Mouse (Mus musculus) myocyte (in vitro differentiated cells): ENCODE measurements around the gene Fam172a. TPM values are rescaled to one million over a fixed set of nuclear protein-coding genes. Genes with fewer than 3 reads are reported as not detected.

Experiments used
- H3K27me3 ChIP-seq: one replicate; pipeline ENCODE4 v1.6.1; 2011; ENCODE audit not compliant: control insufficient read depth, insufficient read depth, insufficient read length
- H3K36me3 ChIP-seq: one replicate; pipeline ENCODE4 v1.6.1; 2011; ENCODE audit not compliant: control insufficient read depth, insufficient read depth
- H3K4me2 ChIP-seq: one replicate; pipeline ENCODE4 v1.6.1; 2011; ENCODE audit warnings: low read depth, control low read depth
- H3K4me3 ChIP-seq: one replicate; pipeline ENCODE4 v1.5.1; 2011; ENCODE audit warnings: mild to moderate bottlenecking, control low read depth, moderate library complexity
- H3K79me2 ChIP-seq: one replicate; pipeline ENCODE4 v1.6.1; 2011; ENCODE audit not compliant: control insufficient read depth, insufficient read depth
- H3ac ChIP-seq: one replicate; pipeline ENCODE4 v1.6.1; 2011; ENCODE audit not compliant: control insufficient read depth, insufficient read length
- CEBPB ChIP-seq: IDR thresholded peaks from 2 replicates; pipeline ENCODE4 v1.6.1; 2011; ENCODE audit warnings: mild to moderate bottlenecking, moderate library complexity; ENCODE audit not compliant: poor library complexity, insufficient read depth, severe bottlenecking
- E2F4 ChIP-seq: IDR thresholded peaks from one replicate; pipeline ENCODE4 v1.6.1; 2011; ENCODE audit warnings: mild to moderate bottlenecking, control low read depth, moderate library complexity; ENCODE audit not compliant: insufficient read depth
- MAX ChIP-seq: IDR thresholded peaks from one replicate; pipeline ENCODE4 v1.6.1; 2011; ENCODE audit warnings: low read depth, mild to moderate bottlenecking, control low read depth
- MYOD1 ChIP-seq, 3 experiments: IDR thresholded peaks; one replicate each; pipeline ENCODE4 v1.6.1; 2011; ENCODE audit warnings: control low read depth in 2 of 3, low read depth in 2 of 3, mild to moderate bottlenecking in 2 of 3, moderate library complexity in 1 of 3; ENCODE audit not compliant: insufficient read length in 2 of 3, control insufficient read depth in 1 of 3
- MYOG ChIP-seq, 3 experiments: IDR thresholded peaks; one replicate each; pipeline ENCODE4 v1.6.1; 2011; ENCODE audit warnings: control low read depth in 2 of 3, low read depth in 2 of 3, mild to moderate bottlenecking in 2 of 3; ENCODE audit not compliant: insufficient read length in 2 of 3, control insufficient read depth in 1 of 3, insufficient read depth in 1 of 3
- POLR2A ChIP-seq: IDR thresholded peaks from one replicate; pipeline ENCODE4 v1.6.1; 2011; ENCODE audit warnings: low read depth, mild to moderate bottlenecking, control low read depth, moderate library complexity; ENCODE audit not compliant: insufficient read length
- POLR2AphosphoS2 ChIP-seq: IDR thresholded peaks from one replicate; pipeline ENCODE4 v1.6.1; 2011; ENCODE audit warnings: low read depth, control low read depth; ENCODE audit not compliant: insufficient read length
- REST ChIP-seq: IDR thresholded peaks from one replicate; pipeline ENCODE4 v1.6.1; 2011; ENCODE audit warnings: mild to moderate bottlenecking, control low read depth, moderate library complexity; ENCODE audit not compliant: insufficient read depth, insufficient read length
- SRF ChIP-seq: IDR thresholded peaks from one replicate; pipeline ENCODE4 v1.6.1; 2011; ENCODE audit warnings: low read depth; ENCODE audit not compliant: control insufficient read depth, insufficient read length
- TCF12 ChIP-seq: IDR thresholded peaks from one replicate; pipeline ENCODE4 v1.6.1; 2011; ENCODE audit warnings: mild to moderate bottlenecking, control low read depth; ENCODE audit not compliant: poor library complexity, insufficient read depth, severe bottlenecking
- TCF3 ChIP-seq: IDR thresholded peaks from one replicate; pipeline ENCODE4 v1.6.1; 2011; ENCODE audit warnings: low read depth, control low read depth; ENCODE audit not compliant: insufficient read length
- USF1 ChIP-seq: IDR thresholded peaks from one replicate; pipeline ENCODE4 v1.6.1; 2011; ENCODE audit warnings: low read depth, mild to moderate bottlenecking, control low read depth, moderate library complexity
- polyA plus RNA-seq: library from polyadenylated mRNA; unstranded; fragments of >200 nt; fragmentation: generic; extraction: Trizol; gene quantifications from one replicate; pipeline ENCODE4 v1.2.1, GENCODE M21; 2012; ENCODE audit warnings: missing spikeins

Gene Fam172a
- polyA plus RNA-seq, 1 experiment = 6.5 TPM

DNA sequence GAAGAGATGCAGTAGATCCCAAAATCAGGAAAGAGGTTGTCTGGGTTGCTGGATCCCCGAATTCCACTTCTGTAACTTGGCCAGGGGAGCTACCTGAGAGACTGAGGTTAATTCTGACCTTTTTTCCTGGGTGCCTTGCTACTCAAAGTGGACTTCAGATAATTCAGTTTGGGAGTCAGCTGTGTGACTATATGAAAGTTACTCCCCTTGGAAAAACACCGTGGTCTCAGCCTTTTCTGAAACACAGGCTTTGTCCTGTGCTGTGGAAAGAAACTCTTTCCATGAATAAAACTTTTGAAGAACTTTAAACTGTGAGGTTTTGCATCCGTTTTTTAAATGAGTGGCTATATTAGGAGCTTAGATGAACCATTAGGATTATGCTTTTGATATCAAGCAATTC lies 472.4 kb downstream of the Fam172a start:
- Histone ChIP-seq H3K27me3 (peaks cover 5% of the 10 kb centered on the region), H3K4me3 (no peak overlapping the region)
- TF ChIP-seq USF1 = no peak
- TF ChIP-seq SRF = no peak
- TF ChIP-seq MYOD1 (IDR thresholded peaks at IDR 0.05; ENCODE audit: control insufficient read depth in 1 of 3, insufficient read length in 2 of 3, low read depth in 2 of 3) = no peak

DNA sequence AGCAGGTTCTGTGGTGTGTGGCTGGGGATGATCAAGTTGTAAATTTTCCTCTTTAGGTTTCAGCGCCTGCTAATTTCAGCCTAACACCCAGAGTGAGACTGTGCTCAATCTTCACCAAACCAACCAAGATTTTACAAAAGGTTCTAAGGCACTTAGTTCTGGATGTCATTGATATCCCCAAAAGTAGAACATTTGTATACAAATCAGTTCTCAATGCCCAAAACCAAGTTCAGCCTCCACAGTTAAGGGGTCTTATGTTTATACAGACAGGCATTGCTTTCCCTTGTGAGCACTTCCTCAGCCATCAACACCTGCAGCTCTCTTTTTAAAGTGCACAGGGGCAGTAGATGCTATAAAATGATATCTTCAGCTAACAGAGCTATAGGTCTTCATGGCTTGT lies 473.1 kb downstream of the Fam172a start:
- no peak overlapping the region for H3K4me3 ChIP-seq
- no peaks in the 10 kb centered on the region for H3K36me3 ChIP-seq
- no peak overlapping the region for H3K4me2 ChIP-seq
- no peak overlapping the region for H3ac ChIP-seq
- H3K79me2 ChIP-seq = no peaks in the 10 kb centered on the region
- TF ChIP-seq MAX (no peak), USF1 (no peak), REST (no peak), POLR2A (no peak), POLR2AphosphoS2 (no peak), SRF (no peak), E2F4 (no peak), TCF12 (no peak), MYOD1 (IDR thresholded peaks at IDR 0.05; ENCODE audit: control insufficient read depth in 1 of 3, insufficient read length in 2 of 3, low read depth in 2 of 3) (no peak), TCF3 (no peak), MYOG (IDR thresholded peaks at IDR 0.05; ENCODE audit: control insufficient read depth in 1 of 3, insufficient read depth in 1 of 3, insufficient read length in 2 of 3, low read depth in 2 of 3) (no peak), CEBPB (no peak)
- peaks cover 5% of the 10 kb centered on the region for H3K27me3 ChIP-seq

More for the DNA sequence above, 472.4 kb downstream of the Fam172a start:
- Histone ChIP-seq H3ac (no peak overlapping the region), H3K79me2 (no peaks in the 10 kb centered on the region), H3K36me3 (no peaks in the 10 kb centered on the region), H3K4me2 (no peak overlapping the region)

GRCm38 (mm10) chr13:78175821-78176380 lies 474.1 kb downstream of the Fam172a start:
- no peaks in the 10 kb centered on the region for H3K36me3 ChIP-seq
- no peak overlapping the region for H3K4me3 ChIP-seq
- no peak overlapping the region for H3K4me2 ChIP-seq
- peaks cover 5% of the 10 kb centered on the region for H3K27me3 ChIP-seq
- no peaks in the 10 kb centered on the region for H3K79me2 ChIP-seq
- H3ac ChIP-seq = no peak overlapping the region
- TF ChIP-seq POLR2AphosphoS2 (no peak), SRF (no peak), POLR2A (no peak), MYOD1 (IDR thresholded peaks at IDR 0.05; ENCODE audit: control insufficient read depth in 1 of 3, insufficient read length in 2 of 3, low read depth in 2 of 3) (no peak), TCF3 (no peak), CEBPB (no peak), E2F4 (no peak), REST (no peak), MYOG (IDR thresholded peaks at IDR 0.05; ENCODE audit: control insufficient read depth in 1 of 3, insufficient read depth in 1 of 3, insufficient read length in 2 of 3, low read depth in 2 of 3) (no peak), MAX (no peak), TCF12 (no peak), USF1 (no peak)

DNA sequence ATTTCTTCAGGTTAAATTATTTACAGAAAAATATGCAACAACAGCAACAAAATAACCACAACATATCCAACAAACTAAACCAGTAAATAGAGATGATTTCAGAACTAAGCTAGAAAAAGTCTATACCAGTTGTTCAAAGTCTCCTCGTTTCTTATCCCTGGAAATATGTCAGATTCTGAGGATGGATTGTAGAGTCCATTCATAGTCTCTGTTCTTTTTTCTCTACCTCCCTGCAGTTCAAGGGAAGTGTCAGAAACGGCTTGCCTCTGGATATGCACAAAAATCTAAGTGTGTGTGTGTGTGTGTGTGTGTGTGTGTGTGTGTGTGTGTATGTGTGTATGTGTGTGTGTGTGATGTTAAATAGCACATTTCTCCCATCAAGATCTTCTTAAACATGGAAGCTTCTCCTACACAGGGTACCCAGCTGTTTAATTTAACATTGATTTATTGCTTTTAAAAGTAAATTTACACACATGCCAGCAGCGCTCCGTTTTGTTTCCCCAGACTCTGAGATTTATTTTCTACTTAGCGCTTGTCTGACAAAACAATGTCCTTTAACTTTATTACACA lies 475.6 kb downstream of the Fam172a start:
- Histone ChIP-seq H3K4me2 (no peak overlapping the region), H3ac (no peak overlapping the region), H3K4me3 (no peak overlapping the region), H3K27me3 (no peaks in the 10 kb centered on the region), H3K79me2 (no peaks in the 10 kb centered on the region), H3K36me3 (no peaks in the 10 kb centered on the region)
- TF ChIP-seq SRF = no peak
- no peak for TF ChIP-seq TCF12
- no peak for TF ChIP-seq USF1
- no peak for TF ChIP-seq POLR2AphosphoS2
- TF ChIP-seq TCF3 = no peak
- TF ChIP-seq REST = no peak
- no peak for TF ChIP-seq MYOD1 (IDR thresholded peaks at IDR 0.05; ENCODE audit: control insufficient read depth in 1 of 3, insufficient read length in 2 of 3, low read depth in 2 of 3)
- no peak for TF ChIP-seq POLR2A
- TF ChIP-seq MAX = no peak
- no peak for TF ChIP-seq MYOG (IDR thresholded peaks at IDR 0.05; ENCODE audit: control insufficient read depth in 1 of 3, insufficient read depth in 1 of 3, insufficient read length in 2 of 3, low read depth in 2 of 3)

GRCm38 (mm10) chr13:78178021-78178420 lies 476.2 kb downstream of the Fam172a start:
- Histone ChIP-seq H3K4me3 (no peak overlapping the region), H3K27me3 (no peaks in the 10 kb centered on the region), H3K4me2 (no peak overlapping the region), H3K36me3 (no peaks in the 10 kb centered on the region), H3ac (no peak overlapping the region), H3K79me2 (no peaks in the 10 kb centered on the region)
- no peak for TF ChIP-seq MYOG (IDR thresholded peaks at IDR 0.05; ENCODE audit: control insufficient read depth in 1 of 3, insufficient read depth in 1 of 3, insufficient read length in 2 of 3, low read depth in 2 of 3)
- no peak for TF ChIP-seq MAX
- TF ChIP-seq CEBPB = no peak
- TF ChIP-seq TCF12 = no peak
